Mouse (Mus musculus) heart, adult 2 months (tissue): ENCODE results near the gene Scaf1.

Experiments used
- CTCF ChIP-seq: fragments of 200-600 bp; IDR thresholded peaks from 2 replicates; pipeline ENCODE4 v1.8.1; 2022; ENCODE audit warnings: antibody characterized with exemption, mild to moderate bottlenecking, moderate library complexity
- EP300 ChIP-seq: fragments of 200-500 bp; IDR thresholded peaks from 2 replicates; pipeline ENCODE4 v1.6.1; 2011; ENCODE audit warnings: low read depth, low read length, control low read depth; ENCODE audit not compliant: insufficient read depth
- POLR2A ChIP-seq: fragments of 200-500 bp; IDR thresholded peaks from 2 replicates; pipeline ENCODE4 v1.6.1; 2011; ENCODE audit warnings: mild to moderate bottlenecking, low read depth, low read length, control low read depth; ENCODE audit not compliant: insufficient read depth

GRCm38 (mm10) chr7:44960512-44960910 lies 55.7 kb downstream of the Scaf1 start:
- TF ChIP-seq POLR2A (no peak), EP300 (no peak), CTCF (no peak)
